Mouse (Mus musculus): ENCODE measurements at regions not wholly inside any gene's neighbourhood (a gene's known extent, or its start where the extent isn't known, plus 50 kb on each side); places are given as distances from the start of the nearest gene placed in this dataset.

- DNase-seq (no peak), ATAC-seq (peak; percentile 47)
- 44% methylated on average over 2 of the region's 2 CpGs for WGBS
- no peak overlapping the region for H3K4me3 ChIP-seq (ENCODE audit: low read depth, low read length)
- no peak overlapping the region for H3K9ac ChIP-seq
- H3K4me1 ChIP-seq (ENCODE audit: insufficient read depth), result no peaks in the 10 kb centered on the region
- H3K36me3 ChIP-seq (ENCODE audit: insufficient read depth), result no peaks in the 10 kb centered on the region
- H3K4me2 ChIP-seq (ENCODE audit: low read depth), result no peak overlapping the region
- TF ChIP-seq CTCF (IDR thresholded peaks at IDR 0.05; ENCODE audit: low read depth), result no peak
- H3K27me3 ChIP-seq (ENCODE audit: insufficient read depth, low read length), result no peaks in the 10 kb centered on the region
- H3K27ac ChIP-seq (ENCODE audit: low read depth, low read length), result no peak overlapping the region
- 0 out of 2 replicates have a peak, but pooled peaks cover 3% of the 10 kb centered on the region for H3K9me3 ChIP-seq (ENCODE audit: low read length)
These were observed 227.1 kb upstream of the Podxl start for GRCm38 (mm10) chr6:31790906-31791305.

DNA sequence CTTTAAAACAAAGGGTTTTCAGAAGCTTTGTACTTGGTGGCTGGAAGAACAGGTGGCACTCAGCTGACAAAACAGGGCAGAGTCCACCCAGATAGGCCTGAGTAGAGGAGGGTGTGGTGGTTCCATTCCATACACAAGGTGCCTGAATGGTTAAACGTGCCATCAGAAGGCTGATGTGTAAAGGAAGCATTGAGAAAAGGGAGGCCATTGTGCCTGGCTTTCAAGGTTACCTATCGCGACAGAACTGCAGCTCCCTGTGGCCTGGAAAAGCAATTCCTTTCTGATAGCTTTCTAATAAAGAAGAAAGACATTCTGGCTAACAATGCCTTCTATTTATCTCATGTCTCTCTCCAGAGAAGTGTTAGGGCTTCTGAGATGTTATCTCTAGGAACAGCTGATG lies 213.1 kb upstream of the Podxl start:
- ATAC-seq, result no peak
- Histone ChIP-seq H3K4me2 (ENCODE audit: low read depth) (no peak overlapping the region), H3K4me3 (ENCODE audit: low read depth, low read length) (no peak overlapping the region), H3K4me1 (ENCODE audit: insufficient read depth) (no peaks in the 10 kb centered on the region), H3K27ac (ENCODE audit: low read depth, low read length) (no peak overlapping the region), H3K36me3 (ENCODE audit: insufficient read depth) (no peaks in the 10 kb centered on the region), H3K9ac (no peak overlapping the region), H3K27me3 (ENCODE audit: insufficient read depth, low read length) (no peaks in the 10 kb centered on the region), H3K9me3 (ENCODE audit: low read length) (no peaks in the 10 kb centered on the region)
- no peak for DNase-seq
- TF ChIP-seq CTCF (IDR thresholded peaks at IDR 0.05; ENCODE audit: low read depth), result no peak
- WGBS, result 52% methylated on average over 3 of the region's 3 CpGs

DNA sequence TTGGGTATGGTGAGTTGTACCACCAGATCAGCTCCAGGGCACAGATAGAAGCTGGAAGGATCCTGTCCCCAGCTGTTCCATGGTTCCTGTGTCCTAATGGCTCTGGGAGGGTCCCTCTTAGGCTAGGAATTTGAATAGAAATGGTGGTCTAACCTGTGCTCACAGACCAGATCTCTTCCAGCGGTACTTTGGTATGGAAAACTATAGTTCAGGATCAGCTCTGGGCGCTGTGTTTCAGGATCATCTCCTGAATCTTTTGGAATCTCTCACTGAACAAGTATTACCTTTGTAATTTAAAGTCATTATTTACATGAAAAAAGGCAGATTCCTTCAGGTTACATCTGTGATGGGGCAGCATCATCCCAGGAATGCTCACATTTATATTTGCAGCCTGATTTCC lies 208.1 kb upstream of the Podxl start:
- H3K27me3 ChIP-seq (ENCODE audit: insufficient read depth, low read length), result no peaks in the 10 kb centered on the region
- ATAC-seq (no peak), DNase-seq (no peak)
- TF ChIP-seq CTCF (IDR thresholded peaks at IDR 0.05; ENCODE audit: low read depth), result no peak
- no peaks in the 10 kb centered on the region for H3K9me3 ChIP-seq (ENCODE audit: low read length)
- no peaks in the 10 kb centered on the region for H3K36me3 ChIP-seq (ENCODE audit: insufficient read depth)
- H3K4me2 ChIP-seq (ENCODE audit: low read depth), result no peak overlapping the region
- H3K27ac ChIP-seq (ENCODE audit: low read depth, low read length), result no peak overlapping the region
- no peak overlapping the region for H3K9ac ChIP-seq
- H3K4me1 ChIP-seq (ENCODE audit: insufficient read depth), result no peaks in the 10 kb centered on the region
- 89% methylated on average over 2 of the region's 2 CpGs for WGBS
- no peak overlapping the region for H3K4me3 ChIP-seq (ENCODE audit: low read depth, low read length)

DNA sequence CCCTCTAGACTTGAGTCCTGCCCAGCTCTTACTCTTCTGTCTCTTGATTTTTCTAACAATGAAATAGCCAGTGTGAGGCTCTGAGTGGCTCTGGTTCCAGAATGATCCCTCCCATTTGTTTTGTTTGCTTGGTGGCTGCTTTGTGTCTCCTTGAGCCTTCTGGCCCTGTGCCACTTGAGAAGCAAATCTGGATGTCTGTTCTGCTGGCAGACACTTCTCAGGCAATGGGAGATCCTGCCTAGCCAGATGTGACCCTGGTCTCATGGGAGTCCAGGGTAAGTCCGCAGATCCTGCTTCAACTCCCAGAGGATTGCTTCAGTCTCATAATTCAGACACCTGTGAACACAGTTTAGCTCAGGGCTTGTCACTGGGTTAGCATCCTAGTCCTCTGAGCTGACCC lies 181.8 kb upstream of the Podxl start:
- no peak overlapping the region for H3K4me2 ChIP-seq (ENCODE audit: low read depth)
- no peak overlapping the region for H3K27ac ChIP-seq (ENCODE audit: low read depth, low read length)
- no peak overlapping the region for H3K4me3 ChIP-seq (ENCODE audit: low read depth, low read length)
- ATAC-seq, result no peak
- no peaks in the 10 kb centered on the region for H3K4me1 ChIP-seq (ENCODE audit: insufficient read depth)
- H3K27me3 ChIP-seq (ENCODE audit: insufficient read depth, low read length), result no peaks in the 10 kb centered on the region
- TF ChIP-seq CTCF (IDR thresholded peaks at IDR 0.05; ENCODE audit: low read depth), result no peak
- no peak for DNase-seq
- H3K9ac ChIP-seq, result no peak overlapping the region
- H3K36me3 ChIP-seq (ENCODE audit: insufficient read depth), result no peaks in the 10 kb centered on the region
- H3K9me3 ChIP-seq (ENCODE audit: low read length), result no peaks in the 10 kb centered on the region
- 77% methylated on average over 1 of the region's 1 CpGs for WGBS

- Histone ChIP-seq H3K4me3 (ENCODE audit: low read depth, low read length) (no peak overlapping the region), H3K36me3 (ENCODE audit: insufficient read depth) (no peaks in the 10 kb centered on the region), H3K4me2 (ENCODE audit: low read depth) (no peak overlapping the region), H3K4me1 (ENCODE audit: insufficient read depth) (no peaks in the 10 kb centered on the region), H3K9ac (no peak overlapping the region), H3K9me3 (ENCODE audit: low read length) (no peaks in the 10 kb centered on the region), H3K27me3 (ENCODE audit: insufficient read depth, low read length) (no peaks in the 10 kb centered on the region), H3K27ac (ENCODE audit: low read depth, low read length) (no peak overlapping the region)
- DNase-seq (no peak), ATAC-seq (no peak)
- 88% methylated on average over 4 of the region's 4 CpGs for WGBS
- TF ChIP-seq CTCF (IDR thresholded peaks at IDR 0.05; ENCODE audit: low read depth), result no peak
These were observed 167.6 kb upstream of the Podxl start for GRCm38 (mm10) chr6:31731391-31731790.

DNA sequence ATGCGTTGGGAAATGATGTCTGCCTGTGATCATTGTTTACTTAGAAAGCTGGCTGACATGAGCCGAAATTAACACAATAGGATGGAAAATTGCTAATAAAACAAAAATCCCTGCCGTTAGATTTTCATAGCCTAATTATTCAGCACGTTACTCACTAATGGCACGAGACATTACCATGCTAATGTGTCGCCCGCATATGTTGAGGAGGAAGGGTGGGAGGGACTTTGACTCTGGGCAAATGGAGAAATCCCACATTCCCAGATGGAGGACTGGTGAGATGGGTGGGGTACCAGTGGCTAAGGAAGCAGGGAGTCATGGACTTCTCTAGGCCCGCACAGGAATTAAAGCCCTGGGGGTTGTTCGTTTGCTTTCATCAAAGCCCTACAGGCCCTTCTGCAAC lies 155.8 kb upstream of the Podxl start:
- H3K27me3 ChIP-seq (ENCODE audit: insufficient read depth, low read length), result no peaks in the 10 kb centered on the region
- H3K4me1 ChIP-seq (ENCODE audit: insufficient read depth), result no peaks in the 10 kb centered on the region
- no peak overlapping the region for H3K4me3 ChIP-seq (ENCODE audit: low read depth, low read length)
- ATAC-seq (peak; percentile 60), DNase-seq (no peak)
- TF ChIP-seq CTCF (IDR thresholded peaks at IDR 0.05; ENCODE audit: low read depth), result no peak
- no peak overlapping the region for H3K9ac ChIP-seq
- no peak overlapping the region for H3K27ac ChIP-seq (ENCODE audit: low read depth, low read length)
- H3K4me2 ChIP-seq (ENCODE audit: low read depth), result no peak overlapping the region
- H3K9me3 ChIP-seq (ENCODE audit: low read length), result no peaks in the 10 kb centered on the region
- no peaks in the 10 kb centered on the region for H3K36me3 ChIP-seq (ENCODE audit: insufficient read depth)
- WGBS, result 28% methylated on average over 9 of the region's 9 CpGs

DNA sequence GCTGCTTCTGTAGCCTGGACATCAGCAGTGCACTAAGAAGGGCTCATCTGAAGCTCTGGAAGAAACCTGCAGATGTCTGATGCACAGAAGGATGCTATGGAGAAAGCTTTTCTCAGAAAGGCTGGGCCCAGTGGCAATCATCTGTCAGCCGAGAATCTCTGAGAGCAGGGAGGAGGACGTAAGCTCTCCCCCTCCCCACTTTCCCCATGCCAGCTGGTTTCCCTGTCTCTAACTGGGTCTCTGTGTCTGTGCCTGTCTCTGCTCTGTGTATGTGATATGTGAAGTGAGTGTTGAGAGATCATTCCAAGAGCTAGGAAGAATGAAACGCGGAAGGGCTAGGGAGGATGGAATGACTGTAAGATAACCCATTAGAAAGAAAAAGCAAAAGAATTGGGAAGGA lies 155.1 kb upstream of the Podxl start:
- H3K4me1 ChIP-seq (ENCODE audit: insufficient read depth), result no peaks in the 10 kb centered on the region
- TF ChIP-seq CTCF (IDR thresholded peaks at IDR 0.05; ENCODE audit: low read depth), result no peak
- ATAC-seq (peak; percentile 46; the same call in 1 of the 2 replicates), DNase-seq (no peak)
- no peaks in the 10 kb centered on the region for H3K9me3 ChIP-seq (ENCODE audit: low read length)
- no peak overlapping the region for H3K4me2 ChIP-seq (ENCODE audit: low read depth)
- WGBS, result 50% methylated on average over 4 of the region's 4 CpGs
- no peak overlapping the region for H3K9ac ChIP-seq
- H3K27ac ChIP-seq (ENCODE audit: low read depth, low read length), result no peak overlapping the region
- H3K4me3 ChIP-seq (ENCODE audit: low read depth, low read length), result no peak overlapping the region
- no peaks in the 10 kb centered on the region for H3K27me3 ChIP-seq (ENCODE audit: insufficient read depth, low read length)
- H3K36me3 ChIP-seq (ENCODE audit: insufficient read depth), result no peaks in the 10 kb centered on the region

GRCm38 (mm10) chr6:31717531-31717930 lies 153.8 kb upstream of the Podxl start:
- no peak overlapping the region for H3K4me2 ChIP-seq (ENCODE audit: low read depth)
- H3K9ac ChIP-seq, result no peak overlapping the region
- peak; percentile 57 for DNase-seq
- no peak overlapping the region for H3K4me3 ChIP-seq (ENCODE audit: low read depth, low read length)
- ATAC-seq, result peak; percentile 79
- H3K9me3 ChIP-seq (ENCODE audit: low read length), result no peaks in the 10 kb centered on the region
- no peak for TF ChIP-seq CTCF (IDR thresholded peaks at IDR 0.05; ENCODE audit: low read depth)
- WGBS, result 22% methylated on average over 12 of the region's 12 CpGs
- H3K36me3 ChIP-seq (ENCODE audit: insufficient read depth), result no peaks in the 10 kb centered on the region
- no peaks in the 10 kb centered on the region for H3K4me1 ChIP-seq (ENCODE audit: insufficient read depth)
- no peak overlapping the region for H3K27ac ChIP-seq (ENCODE audit: low read depth, low read length)
- no peaks in the 10 kb centered on the region for H3K27me3 ChIP-seq (ENCODE audit: insufficient read depth, low read length)

Data from forebrain, postnatal 0 days (tissue).